Mouse (Mus musculus) heart, embryonic 12.5 days (tissue): ENCODE measurements around the gene 1110051M20Rik. TPM values are rescaled to one million over a fixed set of nuclear protein-coding genes. Genes with fewer than 3 reads are reported as not detected.
A peak's percentile ranks its signal among the peaks of the same experiment; 100 is the strongest.

Source experiments
- ATAC-seq: fragments of 200-750 bp; cut with Nextera tagmentation; 2 replicates; pipeline ENCODE4 v1.8.0; 2017; ENCODE audit warnings: moderate TSS enrichment, moderate library complexity; ENCODE audit not compliant: insufficient number of reproducible peaks, low FRiP score
- H3K27ac ChIP-seq: fragments of 300-500 bp; sonication (generic); 2 replicates; pipeline ENCODE4 v1.5.1; 2016; ENCODE audit warnings: mild to moderate bottlenecking, moderate library complexity; ENCODE audit not compliant: poor library complexity, severe bottlenecking
- H3K27me3 ChIP-seq: fragments of 300-500 bp; sonication (generic); replicated peaks from 2 replicates; pipeline ENCODE4 v1.6.1; 2016; ENCODE audit warnings: mild to moderate bottlenecking, moderate library complexity
- H3K36me3 ChIP-seq: fragments of 300-500 bp; sonication (generic); 2 replicates; pipeline ENCODE4 v1.6.1; 2016; ENCODE audit warnings: mild to moderate bottlenecking, moderate library complexity
- H3K4me1 ChIP-seq: fragments of 300-500 bp; sonication (generic); replicated peaks from 2 replicates; pipeline ENCODE4 v1.6.1; 2016; ENCODE audit warnings: mild to moderate bottlenecking
- H3K4me2 ChIP-seq: fragments of 300-500 bp; sonication (generic); 2 replicates; pipeline ENCODE4 v1.6.1; 2016; ENCODE audit warnings: mild to moderate bottlenecking, moderate library complexity
- H3K4me3 ChIP-seq: fragments of 300-500 bp; sonication (generic); 2 replicates; pipeline ENCODE4 v1.5.1; 2016; ENCODE audit warnings: mild to moderate bottlenecking
- H3K9ac ChIP-seq: fragments of 300-500 bp; sonication (generic); 2 replicates; pipeline ENCODE4 v1.6.1; 2016; ENCODE audit warnings: mild to moderate bottlenecking, moderate library complexity
- H3K9me3 ChIP-seq: fragments of 300-500 bp; sonication (generic); replicated peaks from 2 replicates; pipeline ENCODE4 v1.6.1; 2016; ENCODE audit warnings: mild to moderate bottlenecking, moderate library complexity
- WGBS: fragments of 180-500 bp; shearing (Covaris S2); methylation state at CpG from one replicate; pipeline ENCODE4 v1.1.7; 2016; 5-methylcytosine and 5-hydroxymethylcytosine counted together
- polyA plus RNA-seq: library from polyadenylated mRNA; unstranded; fragments of >200 nt; fragmentation: Nextera tagmentation; extraction: Ambion mirVana; gene quantifications from 2 replicates; pipeline ENCODE4 v1.2.1, GENCODE M21; 2016

Gene 1110051M20Rik
- polyA plus RNA-seq, 1 experiment from 2014 or later = 35.7 TPM

GRCm38 (mm10) chr2:91457656-91458251, 13.2 kb upstream of the 1110051M20Rik start:
- peak; percentile 61 for ATAC-seq
- peak overlapping the region; percentile 92 for H3K27ac ChIP-seq

DNA sequence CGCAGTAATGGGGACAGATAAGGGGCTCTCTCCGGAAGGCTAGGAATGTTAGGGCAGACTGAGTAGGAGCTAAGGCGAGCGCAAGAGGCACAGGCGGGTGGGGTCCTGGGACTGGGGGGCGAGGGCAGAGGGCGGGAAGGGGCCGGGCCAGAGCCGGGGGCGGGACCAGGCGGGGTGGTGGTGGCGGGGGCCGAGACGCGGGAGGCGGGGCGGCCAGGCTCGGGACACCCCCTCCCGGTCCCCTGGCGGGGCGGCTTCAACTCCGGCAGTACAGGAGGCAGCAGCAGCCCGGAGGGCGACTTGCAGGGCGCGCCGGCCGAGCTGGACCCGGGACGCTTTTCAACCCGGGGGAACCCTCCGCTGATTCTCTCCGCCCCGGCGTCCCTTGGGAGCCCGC, 12.8 kb upstream of the 1110051M20Rik start, which contains the start of gene Lrp4:
Gene Lrp4 (plus strand): TSS at position 253 of the 397 bp plus-strand sequence.
- Histone ChIP-seq H3K27me3 (no peaks in the 10 kb centered on the region), H3K4me1 (peaks cover 37% of the 10 kb centered on the region), H3K27ac (peak within 1 kb of the TSS; percentile 92), H3K4me3 (peak within 1 kb of the TSS; percentile 84), H3K36me3 (no peaks in the 10 kb centered on the region), H3K9me3 (0 out of 2 replicates have a peak, but pooled peaks cover 3% of the 10 kb centered on the region), H3K9ac (peak within 1 kb of the TSS; percentile 91), H3K4me2 (peak within 1 kb of the TSS; percentile 83)
- ATAC-seq = peak; percentile 82
- WGBS = 0% methylated on average over 30 of the region's 36 CpGs

More at GRCm38 (mm10) chr2:91457656-91458251, 13.2 kb upstream of the 1110051M20Rik start:
- Histone ChIP-seq H3K27me3 (no peaks in the 10 kb centered on the region), H3K9ac (peak overlapping the region; percentile 91), H3K4me2 (peak overlapping the region; percentile 83), H3K36me3 (no peaks in the 10 kb centered on the region), H3K4me3 (peak overlapping the region; percentile 84), H3K4me1 (peaks cover 37% of the 10 kb centered on the region), H3K9me3 (0 out of 2 replicates have a peak, but pooled peaks cover 3% of the 10 kb centered on the region)
- under 1% methylated on average over 45 of the region's 45 CpGs for WGBS

DNA sequence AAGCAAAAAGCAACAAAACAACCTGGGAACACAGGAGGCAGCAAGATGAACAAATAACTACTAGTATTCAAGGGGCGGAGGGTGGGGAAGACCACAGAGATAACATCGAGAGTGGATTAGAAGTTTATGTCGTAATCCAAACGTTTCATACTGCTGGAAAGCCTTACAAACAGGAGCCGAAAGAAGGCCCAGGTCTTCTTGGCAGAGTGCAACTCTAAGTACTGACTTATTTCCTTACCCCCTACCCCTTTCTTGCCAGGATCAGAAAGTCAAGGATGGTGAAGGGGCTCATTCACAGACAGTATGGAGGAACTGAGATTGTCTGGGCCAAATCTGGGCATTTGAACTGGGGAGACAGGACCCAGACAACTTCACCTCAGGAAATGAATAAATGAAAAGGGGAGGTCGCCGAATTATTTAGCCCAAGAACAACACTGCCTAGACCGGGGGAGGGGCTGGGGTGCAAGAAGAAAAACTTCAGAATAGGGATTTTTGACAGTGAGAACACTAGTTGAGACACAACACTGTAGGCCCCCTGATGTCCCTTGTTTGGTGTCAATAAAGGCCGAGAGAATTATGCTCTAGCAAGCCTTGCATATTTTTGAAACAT, 12.1 kb upstream of the 1110051M20Rik start:
- Histone ChIP-seq H3K27ac (peak overlapping the region; percentile 92), H3K4me3 (peak overlapping the region; percentile 84), H3K4me2 (peak overlapping the region; percentile 83), H3K36me3 (no peaks in the 10 kb centered on the region), H3K9ac (peak overlapping the region; percentile 91), H3K27me3 (no peaks in the 10 kb centered on the region), H3K9me3 (0 out of 2 replicates have a peak, but pooled peaks cover 3% of the 10 kb centered on the region), H3K4me1 (peaks cover 30% of the 10 kb centered on the region)
- no peak for ATAC-seq
- WGBS = 44% methylated on average over 9 of the region's 9 CpGs

- H3K9ac ChIP-seq = no peak overlapping the region
- WGBS = 6% methylated on average over 4 of the region's 4 CpGs
- no peak overlapping the region for H3K4me3 ChIP-seq
These were observed 11.3 kb upstream of the 1110051M20Rik start for GRCm38 (mm10) chr2:91455826-91456225.

DNA sequence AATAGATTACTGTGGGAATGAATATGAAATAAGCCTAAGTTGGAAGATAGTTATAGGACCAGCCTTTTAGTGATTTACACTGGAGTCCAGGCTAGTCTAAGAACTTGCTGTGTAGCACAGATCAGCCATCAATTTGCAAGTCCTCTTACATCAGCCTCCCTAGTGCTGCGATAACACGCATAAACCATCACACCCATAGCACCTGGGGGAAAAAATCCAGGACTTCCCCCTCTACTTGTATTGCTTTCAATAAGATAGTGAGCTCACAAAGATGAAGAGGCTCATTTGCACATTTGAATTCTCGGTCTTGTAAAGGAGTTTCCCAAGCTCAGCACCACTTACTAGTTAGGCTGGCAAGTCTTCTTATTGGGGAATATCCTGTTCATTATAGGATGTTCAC, 9.9 kb upstream of the 1110051M20Rik start:
- no peak for ATAC-seq
- Histone ChIP-seq H3K27me3 (no peaks in the 10 kb centered on the region), H3K4me2 (no peak overlapping the region), H3K4me3 (no peak overlapping the region), H3K9me3 (no peaks in the 10 kb centered on the region), H3K27ac (no peak overlapping the region), H3K36me3 (no peaks in the 10 kb centered on the region), H3K4me1 (peaks cover 13% of the 10 kb centered on the region), H3K9ac (no peak overlapping the region)
- WGBS = 78% methylated on average over 3 of the region's 3 CpGs

More at GRCm38 (mm10) chr2:91455826-91456225, 11.3 kb upstream of the 1110051M20Rik start:
- Histone ChIP-seq H3K27me3 (no peaks in the 10 kb centered on the region), H3K27ac (no peak overlapping the region), H3K9me3 (0 out of 2 replicates have a peak, but pooled peaks cover 3% of the 10 kb centered on the region), H3K4me2 (no peak overlapping the region), H3K4me1 (peaks cover 22% of the 10 kb centered on the region), H3K36me3 (no peaks in the 10 kb centered on the region)
- no peak for ATAC-seq

GRCm38 (mm10) chr2:91453231-91454075, 8.9 kb upstream of the 1110051M20Rik start:
- H3K9me3 ChIP-seq = no peaks in the 10 kb centered on the region
- H3K27me3 ChIP-seq = no peaks in the 10 kb centered on the region
- no peak overlapping the region for H3K9ac ChIP-seq
- ATAC-seq = no peak
- no peak overlapping the region for H3K4me3 ChIP-seq
- H3K4me2 ChIP-seq = no peak overlapping the region
- 81% methylated on average over 9 of the region's 9 CpGs for WGBS
- H3K36me3 ChIP-seq = no peaks in the 10 kb centered on the region
- no peak overlapping the region for H3K27ac ChIP-seq
- peaks cover 13% of the 10 kb centered on the region for H3K4me1 ChIP-seq

GRCm38 (mm10) chr2:91452658-91453057, 8.2 kb upstream of the 1110051M20Rik start:
- H3K4me3 ChIP-seq = no peak overlapping the region
- no peak overlapping the region for H3K27ac ChIP-seq
- H3K4me2 ChIP-seq = peak overlapping the region; percentile 25; the same call in 1 of the 2 replicates

GRCm38 (mm10) chr2:91450316-91450715, 5.8 kb upstream of the 1110051M20Rik start:
- no peak overlapping the region for H3K4me2 ChIP-seq
- H3K9me3 ChIP-seq = 0 out of 2 replicates have a peak, but pooled peaks cover 2% of the 10 kb centered on the region
- ATAC-seq = no peak
- H3K4me1 ChIP-seq = peaks cover 7% of the 10 kb centered on the region; the same call in 1 of the 2 replicates
- no peaks in the 10 kb centered on the region for H3K27me3 ChIP-seq
- 60% methylated on average over 9 of the region's 9 CpGs for WGBS
- H3K4me3 ChIP-seq = no peak overlapping the region
- H3K27ac ChIP-seq = no peak overlapping the region
- H3K36me3 ChIP-seq = no peaks in the 10 kb centered on the region
- no peak overlapping the region for H3K9ac ChIP-seq

More at GRCm38 (mm10) chr2:91452658-91453057, 8.2 kb upstream of the 1110051M20Rik start:
- no peaks in the 10 kb centered on the region for H3K27me3 ChIP-seq
- no peak overlapping the region for H3K9ac ChIP-seq
- no peaks in the 10 kb centered on the region for H3K9me3 ChIP-seq
- 34% methylated on average over 8 of the region's 8 CpGs for WGBS
- H3K36me3 ChIP-seq = no peaks in the 10 kb centered on the region
- peaks cover 13% of the 10 kb centered on the region for H3K4me1 ChIP-seq
- ATAC-seq = no peak

DNA sequence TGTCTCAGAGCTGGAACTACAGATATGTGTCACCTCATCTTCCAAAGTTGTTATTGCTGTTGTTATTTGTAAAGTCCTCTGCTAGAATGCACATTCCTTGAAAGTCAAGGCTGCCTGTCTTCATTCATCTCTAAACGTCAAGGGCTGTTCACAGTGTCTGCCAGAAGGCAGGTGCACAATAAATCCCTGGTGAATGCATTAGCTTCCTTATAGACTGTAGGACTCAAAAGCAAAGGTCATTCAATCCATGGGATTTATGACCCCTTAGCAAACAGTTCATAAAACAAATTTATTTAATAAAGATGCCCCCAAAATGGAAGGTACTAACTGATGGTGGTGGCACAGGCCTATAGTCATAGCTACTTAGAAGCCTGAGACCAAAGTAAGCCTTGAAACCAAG, 5.2 kb upstream of the 1110051M20Rik start:
- 67% methylated on average over 1 of the region's 1 CpGs for WGBS
- H3K27me3 ChIP-seq = no peaks in the 10 kb centered on the region

GRCm38 (mm10) chr2:91442241-91442640, 2.3 kb downstream of the 1110051M20Rik start:
- ATAC-seq = no peak
- Histone ChIP-seq H3K4me2 (no peak overlapping the region), H3K27me3 (no peaks in the 10 kb centered on the region), H3K4me1 (peaks cover 16% of the 10 kb centered on the region), H3K36me3 (no peaks in the 10 kb centered on the region), H3K27ac (no peak overlapping the region), H3K4me3 (no peak overlapping the region), H3K9ac (no peak overlapping the region), H3K9me3 (0 out of 2 replicates have a peak, but pooled peaks cover under 1% of the 10 kb centered on the region)
- 55% methylated on average over 1 of the region's 1 CpGs for WGBS

More for the DNA sequence above, 5.2 kb upstream of the 1110051M20Rik start:
- no peak for ATAC-seq
- Histone ChIP-seq H3K4me3 (no peak overlapping the region), H3K4me1 (0 out of 2 replicates have a peak, but pooled peaks cover 10% of the 10 kb centered on the region), H3K36me3 (no peaks in the 10 kb centered on the region), H3K9ac (no peak overlapping the region), H3K27ac (no peak overlapping the region), H3K4me2 (no peak overlapping the region), H3K9me3 (0 out of 2 replicates have a peak, but pooled peaks cover 2% of the 10 kb centered on the region)
